Comparison of ENCODE assay signal across 8 mouse cellular contexts in the genomic region with DNA sequence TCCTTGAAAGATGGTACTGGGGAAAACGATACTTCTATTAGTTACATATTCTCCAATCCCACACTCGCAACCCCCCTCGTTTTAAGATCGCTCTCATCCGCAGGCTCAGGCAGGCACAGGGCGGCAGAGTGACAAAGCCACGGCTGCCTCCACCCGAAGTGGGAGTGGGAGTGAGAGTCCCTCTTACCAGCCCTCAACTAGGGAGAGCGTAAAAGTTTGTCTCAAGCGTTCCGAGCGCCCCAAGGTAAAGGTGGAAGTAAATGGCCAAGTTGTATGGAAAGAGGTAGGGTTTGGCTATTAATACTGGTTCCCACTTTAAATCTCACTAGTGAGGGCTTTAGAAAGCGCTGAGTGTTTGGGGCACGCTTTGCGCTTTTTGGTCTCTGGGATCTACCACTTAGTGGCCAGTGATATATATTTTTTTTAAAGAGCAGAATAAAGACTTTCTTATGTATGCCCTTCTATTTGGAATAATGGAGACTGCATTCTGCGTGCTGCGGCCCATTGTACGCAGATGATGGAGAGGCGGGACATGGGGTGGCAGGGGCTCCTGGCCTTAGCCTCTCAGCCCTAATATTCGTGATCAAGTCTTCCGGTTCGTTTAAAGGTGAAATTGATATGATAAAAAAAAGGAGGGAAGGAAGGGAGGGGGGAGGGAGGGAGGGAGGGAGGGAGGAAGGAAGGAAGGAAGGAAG. TPM values are rescaled to one million over a fixed set of nuclear protein-coding genes. Genes with fewer than 3 reads are reported as not detected.
A peak's percentile ranks its signal among the peaks of the same experiment; 100 is the strongest.
DNase-seq lines count a peak whose midpoint lies in the region; ATAC-seq and TF ChIP-seq lines count a peak whose summit lies in the region.

No protein-coding gene starts in this region.

- peak overlapping the region; percentile 52 for H3ac ChIP-seq in myocyte (ENCODE audit: control insufficient read depth, insufficient read length)

- no peak for TF ChIP-seq POLR2A in myocyte (IDR thresholded peaks at IDR 0.05; ENCODE audit: insufficient read length, low read depth)

- H3K4me1 ChIP-seq in embryonic facial prominence, embryonic 13.5 days: peaks cover 17% of the 10 kb centered on the region
- H3K4me1 ChIP-seq in hindbrain, embryonic 14.5 days (replicated peaks; ENCODE audit: control insufficient read depth, insufficient read depth, low read length): peaks cover 21% of the 10 kb centered on the region

- H3K9ac ChIP-seq in embryonic facial prominence, embryonic 13.5 days: peak overlapping the region; percentile 73
- H3K9ac ChIP-seq in hindbrain, embryonic 14.5 days: peak overlapping the region; percentile 96

- no peak for TF ChIP-seq CTCF in layer of hippocampus, adult 2 months (conservative IDR thresholded peaks at IDR 0.05)

- H3K27me3 ChIP-seq in embryonic facial prominence, embryonic 13.5 days: peaks cover 81% of the 10 kb centered on the region
- H3K27me3 ChIP-seq in hindbrain, embryonic 14.5 days (ENCODE audit: control insufficient read depth, insufficient read depth, low read length): no peaks in the 10 kb centered on the region
- no peaks in the 10 kb centered on the region for H3K27me3 ChIP-seq in myocyte (ENCODE audit: control insufficient read depth, insufficient read depth, insufficient read length)

- H3K79me2 ChIP-seq in myocyte (ENCODE audit: control insufficient read depth, insufficient read depth): peaks cover 29% of the 10 kb centered on the region

- intact Hi-C loops in left cerebral cortex, postnatal 4 days (cut with DNase I): loop anchor here (5.0 to 10.0 kb wide), 5 partner anchors 243 to 1643 kb away; no protein-coding TSS in a partner anchor

- H3K27ac ChIP-seq in layer of hippocampus, adult 2 months: peak overlapping the region; percentile 100
- peak overlapping the region; percentile 73 for H3K27ac ChIP-seq in embryonic facial prominence, embryonic 13.5 days
- H3K27ac ChIP-seq in hindbrain, embryonic 14.5 days: peak overlapping the region; percentile 100

- H3K36me3 ChIP-seq in embryonic facial prominence, embryonic 13.5 days: no peaks in the 10 kb centered on the region
- no peaks in the 10 kb centered on the region for H3K36me3 ChIP-seq in hindbrain, embryonic 14.5 days (replicated peaks; ENCODE audit: control insufficient read depth, insufficient read depth)
- no peaks in the 10 kb centered on the region for H3K36me3 ChIP-seq in myocyte (ENCODE audit: control insufficient read depth, insufficient read depth)

- no peak for DNase-seq in layer of hippocampus, adult 2 months (ENCODE audit: low spot score in 2 of 2)
- no peak for DNase-seq in layer of hippocampus, adult 18-20 months (ENCODE audit: low spot score in 2 of 2)
- DNase-seq in hindbrain, embryonic 14.5 days (ENCODE audit: low spot score): peak; percentile 21
- DNase-seq in spleen, postnatal 36 days (ENCODE audit: low spot score in 2 of 2): no peak
- DNase-seq in ovary, postnatal 10 days (ENCODE audit: low spot score): no peak
- DNase-seq in left cerebral cortex, postnatal 4 days: no peak

- WGBS in embryonic facial prominence, embryonic 13.5 days: under 1% methylated on average over 22 of the region's 22 CpGs
- WGBS in hindbrain, embryonic 14.5 days: under 1% methylated on average over 22 of the region's 22 CpGs

- H3K4me2 ChIP-seq in embryonic facial prominence, embryonic 13.5 days: peak overlapping the region; percentile 88
- H3K4me2 ChIP-seq in hindbrain, embryonic 14.5 days (replicated peaks): peak overlapping the region; percentile 90
- H3K4me2 ChIP-seq in myocyte (ENCODE audit: low read depth): peak overlapping the region; percentile 99

- no peaks in the 10 kb centered on the region for H3K9me3 ChIP-seq in embryonic facial prominence, embryonic 13.5 days
- H3K9me3 ChIP-seq in hindbrain, embryonic 14.5 days (ENCODE audit: control insufficient read depth, low read length): no peaks in the 10 kb centered on the region

- H3K4me3 ChIP-seq in layer of hippocampus, adult 2 months: peak overlapping the region; percentile 91
- H3K4me3 ChIP-seq in embryonic facial prominence, embryonic 13.5 days: peak overlapping the region; percentile 71
- peak overlapping the region; percentile 99 for H3K4me3 ChIP-seq in hindbrain, embryonic 14.5 days (replicated peaks; ENCODE audit: low read length)
- H3K4me3 ChIP-seq in myocyte: peak overlapping the region; percentile 78

- no peak for ATAC-seq in embryonic facial prominence, embryonic 13.5 days (ENCODE audit: insufficient number of reproducible peaks, insufficient read depth, low FRiP score, low TSS enrichment, low read depth)
- ATAC-seq in hindbrain, embryonic 14.5 days (ENCODE audit: low FRiP score): peak; percentile 29

TF ChIP-seq in myocyte, 11 proteins besides CTCF, POLR2A, EP300 and RAD21:
- TF ChIP-seq E2F4 (IDR thresholded peaks at IDR 0.05; ENCODE audit: insufficient read depth): no peak
- TF ChIP-seq TCF3 (IDR thresholded peaks at IDR 0.05; ENCODE audit: insufficient read length, low read depth): no peak
- TF ChIP-seq MAX (IDR thresholded peaks at IDR 0.05; ENCODE audit: low read depth): no peak
- TF ChIP-seq REST (IDR thresholded peaks at IDR 0.05; ENCODE audit: insufficient read depth, insufficient read length): no peak
- TF ChIP-seq CEBPB (IDR thresholded peaks at IDR 0.05; ENCODE audit: insufficient read depth, poor library complexity, severe bottlenecking): no peak
- no peak for TF ChIP-seq MYOG (IDR thresholded peaks at IDR 0.05; ENCODE audit: control insufficient read depth in 1 of 3, insufficient read depth in 1 of 3, insufficient read length in 2 of 3, low read depth in 2 of 3)
- TF ChIP-seq POLR2AphosphoS2 (IDR thresholded peaks at IDR 0.05; ENCODE audit: insufficient read length, low read depth): no peak
- TF ChIP-seq TCF12 (IDR thresholded peaks at IDR 0.05; ENCODE audit: insufficient read depth, poor library complexity, severe bottlenecking): no peak
- no peak for TF ChIP-seq USF1 (IDR thresholded peaks at IDR 0.05; ENCODE audit: low read depth)
- TF ChIP-seq MYOD1 (IDR thresholded peaks at IDR 0.05; ENCODE audit: control insufficient read depth in 1 of 3, insufficient read length in 2 of 3, low read depth in 2 of 3): no peak
- TF ChIP-seq SRF (IDR thresholded peaks at IDR 0.05; ENCODE audit: control insufficient read depth, insufficient read length, low read depth): no peak

RNA-seq across cellular contexts. Expression of a gene that starts 2.5 kb away (rescaled TPM):
- 10 to 100 TPM; 89.4 to 98.1 TPM for total RNA-seq in layer of hippocampus, adult 2 months (2021)
- total RNA-seq in layer of hippocampus, adult 18-20 months (2021): 10 to 100 TPM; 87.0 to 96.0 TPM
- polyA plus RNA-seq in embryonic facial prominence, embryonic 13.5 days (2015; fragmentation: Nextera tagmentation; extraction: Ambion mirVana): 14.1 and 15.8 TPM in 2 replicates
- polyA plus RNA-seq in hindbrain, embryonic 14.5 days (2014; fragmentation: Nextera tagmentation; extraction: Ambion mirVana): 64.3 and 70.7 TPM in 2 replicates
- polyA plus RNA-seq in myocyte (2012; fragmentation: generic; extraction: Trizol): 5.8 TPM
- total RNA-seq in left cerebral cortex, postnatal 4 days (2021): 100 to 1,000 TPM; 214 to 215 TPM
